Mouse (Mus musculus): ENCODE measurements around the gene Ahcyl2. TPM values are rescaled to one million over a fixed set of nuclear protein-coding genes. Genes with fewer than 3 reads are reported as not detected.

Gene Ahcyl2
- total and polyA plus RNA-seq, 3 experiments: 50.0 to 204 (median 184) TPM

- Histone ChIP-seq H3K27me3 (replicated peaks) (no peaks in the 10 kb centered on the region), H3K27ac (ENCODE audit: insufficient read depth, low read depth) (no peak overlapping the region), H3K4me1 (ENCODE audit: control insufficient read depth in 1 of 2, insufficient read depth in 2 of 2) (peaks cover 0 to 60% of the 10 kb centered on the region in 2 experiments; a peak in 3 of 4 replicates), H3K36me3 (replicated peaks in 1 of 2; ENCODE audit: control insufficient read depth in 1 of 2, insufficient read depth in 1 of 2, low read length in 1 of 2) (peaks cover 0 to 20% of the 10 kb centered on the region in 2 experiments), H3K9me3 (replicated peaks; ENCODE audit: low read length) (no peaks in the 10 kb centered on the region), H3K79me2 (replicated peaks; ENCODE audit: control insufficient read depth, extremely low read depth, insufficient read depth, poor library complexity, severe bottlenecking) (peaks cover 34% of the 10 kb centered on the region), H3K4me2 (ENCODE audit: insufficient read depth, low read depth, poor library complexity, severe bottlenecking) (no peak overlapping the region), H3K4me3 (replicated peaks in 1 of 3; ENCODE audit: low read depth in 2 of 3, low read length in 2 of 3, poor library complexity in 1 of 3) (no peak overlapping the region), H3K9ac (ENCODE audit: insufficient read depth, low read depth) (no peak overlapping the region)
- TF ChIP-seq MAX (IDR thresholded peaks at IDR 0.05; ENCODE audit: low read length) (no peak), POLR2A (IDR thresholded peaks at IDR 0.05; ENCODE audit: low read depth, low read length) (no peak), KAT2A (IDR thresholded peaks at IDR 0.05; ENCODE audit: insufficient replicate concordance, low read length) (no peak), ZC3H11A (IDR thresholded peaks at IDR 0.05; ENCODE audit: low read depth, low read length) (no peak), TBP (conservative IDR thresholded peaks at IDR 0.05; ENCODE audit: low read depth, low read length) (no peak), RAD21 (IDR thresholded peaks at IDR 0.05; ENCODE audit: low read depth, low read length) (no peak), IRF4 (IDR thresholded peaks at IDR 0.05; ENCODE audit: low read depth, low read length) (no peak), USF2 (conservative IDR thresholded peaks at IDR 0.05; ENCODE audit: low read depth, low read length) (no peak), MYC (IDR thresholded peaks at IDR 0.05; ENCODE audit: low read depth, low read length) (no peak), ELF1 (IDR thresholded peaks at IDR 0.05; ENCODE audit: low read depth, low read length) (no peak), E2F4 (IDR thresholded peaks at IDR 0.05; ENCODE audit: insufficient replicate concordance, low read depth, low read length) (no peak), ZNF384 (IDR thresholded peaks at IDR 0.05; ENCODE audit: low read depth, low read length) (no peak), TCF12 (IDR thresholded peaks at IDR 0.05; ENCODE audit: low read depth, low read length) (no peak), CTCF (conservative IDR thresholded peaks at IDR 0.05 in 1 of 2, IDR thresholded peaks at IDR 0.05 in 1 of 2; ENCODE audit: low read depth in 2 of 2, low read length in 2 of 2) (no peak), USF1 (IDR thresholded peaks at IDR 0.05; ENCODE audit: low read depth, low read length) (no peak), ZKSCAN1 (IDR thresholded peaks at IDR 0.05; ENCODE audit: borderline replicate concordance, low read depth, low read length) (no peak), CHD2 (IDR thresholded peaks at IDR 0.05; ENCODE audit: low read length) (no peak)
- dilution Hi-C loops (cut with MboI; ENCODE audit: extremely low pct_ligation_motif_present, extremely low pct_unique_long_range_greater_than_20kb, low sequenced_read_pairs): no loop called here
- in situ Hi-C loops (cut with MboI; ENCODE audit: low pct_ligation_motif_present, low pct_unique_long_range_greater_than_20kb, low sequenced_read_pairs): no loop called here
- no peak for DNase-seq (ENCODE audit: extremely low read depth)
These were observed 6.3 kb downstream of the Ahcyl2 start for GRCm38 (mm10) chr6:29774161-29774560.

GRCm38 (mm10) chr6:29775609-29776008 is 7.8 kb downstream of the Ahcyl2 start:
- in situ Hi-C loops (cut with MboI; ENCODE audit: low pct_ligation_motif_present, low pct_unique_long_range_greater_than_20kb, low sequenced_read_pairs) (no loop called here), dilution Hi-C loops (cut with MboI; ENCODE audit: extremely low pct_ligation_motif_present, extremely low pct_unique_long_range_greater_than_20kb, low sequenced_read_pairs) (no loop called here)
- no peak overlapping the region for H3K4me2 ChIP-seq (ENCODE audit: insufficient read depth, low read depth, poor library complexity, severe bottlenecking)
- no peaks in the 10 kb centered on the region for H3K9me3 ChIP-seq (replicated peaks; ENCODE audit: low read length)
- H3K9ac ChIP-seq (ENCODE audit: insufficient read depth, low read depth): no peak overlapping the region
- TF ChIP-seq UBTF (IDR thresholded peaks at IDR 0.05; ENCODE audit: low read depth, low read length): no peak
- TF ChIP-seq TBP (conservative IDR thresholded peaks at IDR 0.05; ENCODE audit: low read depth, low read length): no peak
- TF ChIP-seq RAD21 (IDR thresholded peaks at IDR 0.05; ENCODE audit: low read depth, low read length): no peak
- no peak for TF ChIP-seq CHD1 (IDR thresholded peaks at IDR 0.05; ENCODE audit: low read depth, low read length)
- TF ChIP-seq POLR2A (IDR thresholded peaks at IDR 0.05; ENCODE audit: low read depth, low read length): no peak
- TF ChIP-seq JUND (conservative IDR thresholded peaks at IDR 0.05; ENCODE audit: low read depth, low read length): no peak
- no peak for TF ChIP-seq SIN3A (IDR thresholded peaks at IDR 0.05; ENCODE audit: low read length)
- no peak for TF ChIP-seq RCOR1 (conservative IDR thresholded peaks at IDR 0.05; ENCODE audit: low read depth, low read length)
- no peak for TF ChIP-seq JUN (IDR thresholded peaks at IDR 0.05; ENCODE audit: insufficient read depth, low read depth, low read length)
- no peaks in the 10 kb centered on the region for H3K27me3 ChIP-seq (replicated peaks)
- H3K4me1 ChIP-seq (ENCODE audit: control insufficient read depth in 1 of 2, insufficient read depth in 2 of 2): peaks cover 0 to 66% of the 10 kb centered on the region in 2 experiments; a peak in 2 of 4 replicates
- H3K27ac ChIP-seq (ENCODE audit: insufficient read depth, low read depth): no peak overlapping the region
- no peak for DNase-seq (ENCODE audit: extremely low read depth)
- H3K4me3 ChIP-seq (replicated peaks in 1 of 3; ENCODE audit: low read depth in 2 of 3, low read length in 2 of 3, poor library complexity in 1 of 3): no peak overlapping the region
- peaks cover 28% of the 10 kb centered on the region for H3K79me2 ChIP-seq (replicated peaks; ENCODE audit: control insufficient read depth, extremely low read depth, insufficient read depth, poor library complexity, severe bottlenecking)
- H3K36me3 ChIP-seq (replicated peaks in 1 of 2; ENCODE audit: control insufficient read depth in 1 of 2, insufficient read depth in 1 of 2, low read length in 1 of 2): peaks cover 0 to 22% of the 10 kb centered on the region in 2 experiments

Measured in CH12.LX (cell line).